Mouse (Mus musculus) embryonic facial prominence, embryonic 15.5 days (tissue): ENCODE data around the gene Pick1. TPM values are rescaled to one million over a fixed set of nuclear protein-coding genes. Genes with fewer than 3 reads are reported as not detected.
A peak's percentile ranks its signal among the peaks of the same experiment; 100 is the strongest.

ENCODE experiments used
- ATAC-seq: fragments of 200-750 bp; cut with Nextera tagmentation; 2 replicates; pipeline ENCODE4 v1.8.0; 2017; ENCODE audit warnings: low read depth, moderate TSS enrichment; ENCODE audit not compliant: insufficient number of reproducible peaks, low FRiP score, low TSS enrichment
- H3K27ac ChIP-seq: fragments of 300-500 bp; sonication (generic); replicated peaks from 2 replicates; pipeline ENCODE4 v1.5.1; 2015; ENCODE audit warnings: mild to moderate bottlenecking, inconsistent platforms
- H3K27me3 ChIP-seq: fragments of 300-500 bp; sonication (generic); 2 replicates; pipeline ENCODE4 v1.6.1; 2015; ENCODE audit warnings: inconsistent platforms
- H3K36me3 ChIP-seq: fragments of 300-500 bp; sonication (generic); 2 replicates; pipeline ENCODE4 v1.6.1; 2015; ENCODE audit warnings: mild to moderate bottlenecking, inconsistent platforms
- H3K4me1 ChIP-seq: fragments of 300-500 bp; sonication (generic); 2 replicates; pipeline ENCODE4 v1.6.1; 2015; ENCODE audit warnings: inconsistent platforms
- H3K4me2 ChIP-seq: fragments of 300-500 bp; sonication (generic); replicated peaks from 2 replicates; pipeline ENCODE4 v1.6.1; 2015; ENCODE audit warnings: mild to moderate bottlenecking, inconsistent platforms
- H3K4me3 ChIP-seq: fragments of 300-500 bp; sonication (generic); replicated peaks from 2 replicates; pipeline ENCODE4 v1.5.1; 2015; ENCODE audit warnings: mild to moderate bottlenecking, inconsistent platforms
- H3K9ac ChIP-seq: fragments of 300-500 bp; sonication (generic); 2 replicates; pipeline ENCODE4 v1.6.1; 2015; ENCODE audit warnings: inconsistent platforms
- H3K9me3 ChIP-seq: fragments of 300-500 bp; sonication (generic); replicated peaks from 2 replicates; pipeline ENCODE4 v1.6.1; 2016; ENCODE audit warnings: inconsistent platforms
- WGBS: fragments of 180-500 bp; shearing (Covaris S2); methylation state at CpG from one replicate; pipeline ENCODE4 v1.1.7; 2015; 5-methylcytosine and 5-hydroxymethylcytosine counted together
- polyA plus RNA-seq: library from polyadenylated mRNA; unstranded; fragments of >200 nt; fragmentation: Nextera tagmentation; extraction: Ambion mirVana; gene quantifications from 2 replicates; pipeline ENCODE4 v1.2.1, GENCODE M21; 2015

Pick1 gene
- polyA plus RNA-seq: 46.2 and 50.4 TPM in 2 replicates

- H3K9ac ChIP-seq: peak within 1 kb of the TSS; percentile 77
- peak within 1 kb of the TSS; percentile 96 for H3K4me2 ChIP-seq
- peak within 1 kb of the TSS; percentile 94 for H3K4me3 ChIP-seq
- peak within 1 kb of the TSS; percentile 97 for H3K27ac ChIP-seq
- ATAC-seq: peak; percentile 88
- peaks cover 15% of the 10 kb centered on the region for H3K4me1 ChIP-seq
- H3K9me3 ChIP-seq: no peaks in the 10 kb centered on the region
- WGBS: under 1% methylated on average over 51 of the region's 51 CpGs
- H3K27me3 ChIP-seq: no peaks in the 10 kb centered on the region
- H3K36me3 ChIP-seq: peaks cover 29% of the 10 kb centered on the region; the same call in 1 of the 2 replicates
These were observed at the start of gene Pick1, which contains the start of gene Gm49486 for GRCm38 (mm10) chr15:79229058-79229821. TSS of gene Pick1 (plus strand) at chr15:79229173. TSS of gene Gm49486 (plus strand) at chr15:79229391.

GRCm38 (mm10) chr15:79185213-79185612 lies 43.8 kb upstream of the Pick1 start:
- Histone ChIP-seq H3K9ac (no peak overlapping the region), H3K4me3 (no peak overlapping the region), H3K4me1 (no peaks in the 10 kb centered on the region), H3K36me3 (no peaks in the 10 kb centered on the region), H3K9me3 (no peaks in the 10 kb centered on the region), H3K27ac (no peak overlapping the region), H3K4me2 (no peak overlapping the region), H3K27me3 (no peaks in the 10 kb centered on the region)
- WGBS: 67% methylated on average over 10 of the region's 10 CpGs
- no peak for ATAC-seq

- Histone ChIP-seq H3K27me3 (no peaks in the 10 kb centered on the region), H3K9ac (no peak overlapping the region), H3K4me3 (no peak overlapping the region), H3K27ac (no peak overlapping the region), H3K4me2 (no peak overlapping the region), H3K36me3 (no peaks in the 10 kb centered on the region), H3K9me3 (no peaks in the 10 kb centered on the region), H3K4me1 (peaks cover 6% of the 10 kb centered on the region)
- WGBS: 91% methylated on average over 8 of the region's 8 CpGs
- ATAC-seq: no peak
These were observed 41.2 kb upstream of the Pick1 start for GRCm38 (mm10) chr15:79187819-79188218.

GRCm38 (mm10) chr15:79191426-79191825 lies 37.5 kb upstream of the Pick1 start:
- no peak overlapping the region for H3K4me3 ChIP-seq
- ATAC-seq: no peak

GRCm38 (mm10) chr15:79192450-79192849 lies 36.5 kb upstream of the Pick1 start:
- Histone ChIP-seq H3K4me1 (peaks cover 19% of the 10 kb centered on the region), H3K4me2 (peak overlapping the region; percentile 42; the same call in 1 of the 2 replicates), H3K27me3 (no peaks in the 10 kb centered on the region), H3K4me3 (no peak overlapping the region), H3K27ac (peak overlapping the region; percentile 92), H3K9me3 (no peaks in the 10 kb centered on the region), H3K36me3 (no peaks in the 10 kb centered on the region), H3K9ac (no peak overlapping the region)
- 81% methylated on average over 6 of the region's 6 CpGs for WGBS
- ATAC-seq: no peak

More at GRCm38 (mm10) chr15:79191426-79191825, 37.5 kb upstream of the Pick1 start:
- Histone ChIP-seq H3K9ac (no peak overlapping the region), H3K27me3 (no peaks in the 10 kb centered on the region), H3K36me3 (no peaks in the 10 kb centered on the region), H3K9me3 (no peaks in the 10 kb centered on the region), H3K27ac (no peak overlapping the region), H3K4me2 (no peak overlapping the region), H3K4me1 (peaks cover 19% of the 10 kb centered on the region)
- 92% methylated on average over 2 of the region's 2 CpGs for WGBS

GRCm38 (mm10) chr15:79192885-79193845 lies 35.8 kb upstream of the Pick1 start:
- peaks cover 19% of the 10 kb centered on the region for H3K4me1 ChIP-seq
- H3K27me3 ChIP-seq: no peaks in the 10 kb centered on the region
- H3K9me3 ChIP-seq: no peaks in the 10 kb centered on the region
- ATAC-seq: peak; percentile 77
- 19% methylated on average over 26 of the region's 27 CpGs for WGBS
- no peak overlapping the region for H3K4me3 ChIP-seq
- H3K36me3 ChIP-seq: no peaks in the 10 kb centered on the region
- peak overlapping the region; percentile 42 for H3K4me2 ChIP-seq
- H3K27ac ChIP-seq: peak overlapping the region; percentile 92
- no peak overlapping the region for H3K9ac ChIP-seq

GRCm38 (mm10) chr15:79194048-79194447 lies 34.9 kb upstream of the Pick1 start:
- WGBS: 75% methylated on average over 9 of the region's 9 CpGs
- no peak for ATAC-seq
- Histone ChIP-seq H3K27ac (peak overlapping the region; percentile 92), H3K4me1 (peaks cover 19% of the 10 kb centered on the region), H3K36me3 (no peaks in the 10 kb centered on the region), H3K4me3 (no peak overlapping the region), H3K4me2 (no peak overlapping the region), H3K27me3 (no peaks in the 10 kb centered on the region), H3K9me3 (no peaks in the 10 kb centered on the region), H3K9ac (no peak overlapping the region)

- Histone ChIP-seq H3K9me3 (no peaks in the 10 kb centered on the region), H3K4me1 (peaks cover 19% of the 10 kb centered on the region), H3K36me3 (no peaks in the 10 kb centered on the region), H3K27me3 (no peaks in the 10 kb centered on the region), H3K4me3 (no peak overlapping the region), H3K27ac (no peak overlapping the region), H3K9ac (no peak overlapping the region), H3K4me2 (no peak overlapping the region)
- 74% methylated on average over 2 of the region's 2 CpGs for WGBS
- no peak for ATAC-seq
These were observed 34.0 kb upstream of the Pick1 start for GRCm38 (mm10) chr15:79194946-79195345.

- no peak overlapping the region for H3K4me2 ChIP-seq
- H3K36me3 ChIP-seq: no peaks in the 10 kb centered on the region
- H3K4me3 ChIP-seq: no peak overlapping the region
- H3K4me1 ChIP-seq: peaks cover 19% of the 10 kb centered on the region
- H3K9ac ChIP-seq: no peak overlapping the region
- ATAC-seq: no peak
- H3K9me3 ChIP-seq: no peaks in the 10 kb centered on the region
- no peaks in the 10 kb centered on the region for H3K27me3 ChIP-seq
- no peak overlapping the region for H3K27ac ChIP-seq
- 69% methylated on average over 8 of the region's 8 CpGs for WGBS
These were observed 33.5 kb upstream of the Pick1 start for GRCm38 (mm10) chr15:79195492-79195891.

- Histone ChIP-seq H3K4me2 (no peak overlapping the region), H3K9ac (no peak overlapping the region), H3K4me1 (peaks cover 20% of the 10 kb centered on the region), H3K36me3 (no peaks in the 10 kb centered on the region), H3K9me3 (no peaks in the 10 kb centered on the region), H3K4me3 (no peak overlapping the region), H3K27ac (no peak overlapping the region), H3K27me3 (no peaks in the 10 kb centered on the region)
- WGBS: 89% methylated on average over 12 of the region's 12 CpGs
- no peak for ATAC-seq
These were observed 29.5 kb upstream of the Pick1 start for GRCm38 (mm10) chr15:79199390-79199976.
